Mouse (Mus musculus) liver, postnatal 0 days (tissue): ENCODE measurements around the gene Vcl.

ENCODE experiments used
- CTCF ChIP-seq: sonication (generic); IDR thresholded peaks from 2 replicates; pipeline ENCODE4 v1.5.1; 2016; ENCODE audit warnings: antibody characterized with exemption, low read depth
- EP300 ChIP-seq: IDR thresholded peaks from 2 replicates; pipeline ENCODE4 v1.6.1; 2016; ENCODE audit warnings: antibody characterized with exemption, low read depth, mild to moderate bottlenecking

DNA sequence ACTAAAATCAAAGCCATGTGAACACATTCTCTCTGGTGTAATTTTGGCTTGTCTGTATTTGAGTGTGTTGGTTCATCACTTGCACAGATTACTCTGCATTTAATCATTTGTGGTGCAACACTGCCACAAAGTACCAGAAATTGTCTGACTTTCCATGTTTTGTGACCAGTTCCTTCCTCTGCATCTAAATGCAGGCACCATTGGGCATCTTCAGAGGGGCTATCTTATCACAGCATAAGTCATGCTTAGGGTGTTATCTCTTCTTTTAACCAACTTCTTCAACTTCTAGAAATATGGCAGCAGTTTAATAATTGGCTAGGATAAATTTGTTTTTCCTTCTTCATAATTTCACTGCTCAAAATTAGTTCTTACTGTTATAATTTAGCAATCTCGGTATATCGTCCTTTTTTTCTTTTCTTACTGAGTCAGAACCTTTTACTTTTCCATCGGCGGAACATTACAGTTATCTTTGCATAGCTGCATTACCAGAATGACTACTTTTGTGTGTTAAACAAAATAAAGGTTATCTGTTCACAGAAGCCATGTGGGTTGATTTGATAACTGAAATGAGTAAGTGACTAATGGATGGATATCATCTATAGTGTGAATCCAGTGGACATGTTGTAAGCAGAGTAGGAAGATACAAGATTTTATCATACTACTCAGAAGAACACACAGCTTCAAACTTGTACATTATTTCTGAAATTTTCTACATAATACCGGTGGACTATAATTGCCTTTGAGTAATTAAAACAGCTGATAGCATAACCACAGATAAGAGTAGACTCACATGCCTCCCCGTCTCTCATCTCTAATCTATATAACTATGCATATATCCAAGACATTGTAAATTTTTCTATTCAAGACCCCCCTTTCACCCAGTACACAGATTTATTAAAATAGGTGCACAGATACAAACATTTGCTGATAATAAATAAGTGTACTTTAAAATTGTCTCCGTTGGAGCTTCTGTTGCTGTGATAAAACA, 12.3 kb upstream of the Vcl start:
- no peak for TF ChIP-seq CTCF
- TF ChIP-seq EP300, result peak; percentile 73; the same call in 1 of the 2 replicates
